Mouse (Mus musculus): Measurements from ENCODE around the gene Slc22a3.

- no peak for TF ChIP-seq CTCF (IDR thresholded peaks at IDR 0.05 in 2 of 3, conservative IDR thresholded peaks at IDR 0.05 in 1 of 3; ENCODE audit: control insufficient read depth in 1 of 3, insufficient read depth in 1 of 3, low read depth in 2 of 3, low read length in 3 of 3, poor library complexity in 1 of 3, severe bottlenecking in 1 of 3)
- TF ChIP-seq GATA1 (IDR thresholded peaks at IDR 0.05; ENCODE audit: low read depth, low read length), result no peak
- no peak for TF ChIP-seq CHD2 (IDR thresholded peaks at IDR 0.05; ENCODE audit: low read length)
- TF ChIP-seq RAD21 (IDR thresholded peaks at IDR 0.05; ENCODE audit: low read depth, low read length), result no peak
Measured at GRCm38 (mm10) chr17:12409346-12409944, 98.1 kb downstream of the Slc22a3 start.
